Comparison of ENCODE assay signal across 11 mouse cellular contexts in the genomic region with DNA sequence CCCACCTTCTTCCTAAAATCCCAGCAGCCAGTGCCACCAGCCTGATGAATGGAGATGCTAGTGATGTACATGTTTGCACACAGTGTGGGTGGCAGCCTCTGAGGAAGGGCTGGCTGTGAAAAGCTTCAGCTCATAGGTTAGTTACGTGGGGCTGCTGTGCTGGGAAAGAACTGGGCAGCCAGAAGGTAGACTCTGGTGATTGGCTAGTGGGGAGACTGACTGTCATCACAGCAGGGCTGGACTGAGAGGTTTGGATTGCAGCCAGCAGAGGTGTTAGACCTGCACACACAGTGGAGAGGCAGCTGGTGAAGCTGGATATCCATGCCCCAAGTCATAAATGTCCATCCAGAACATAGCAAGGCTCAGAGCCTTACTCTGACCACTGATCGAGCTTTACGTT. TPM values are rescaled to one million over a fixed set of nuclear protein-coding genes. Genes with fewer than 3 reads are reported as not detected.
DNase-seq lines count a peak whose midpoint lies in the region; ATAC-seq and TF ChIP-seq lines count a peak whose summit lies in the region.
"Had no signal": no experiment of that assay in that cellular context is flagged by ENCODE, and none has a peak within 500 bp of the region (broad histone marks: within the 10 kb centered on the region; RNA-seq: fewer than 3 reads in every experiment).

No protein-coding gene starts in this region.

- TF ChIP-seq RAD21 in CH12.LX (IDR thresholded peaks at IDR 0.05; ENCODE audit: low read depth, low read length), result no peak

- no peaks in the 10 kb centered on the region for H3K9me3 ChIP-seq in forebrain, embryonic 15.5 days
- H3K9me3 ChIP-seq in forebrain, embryonic 16.5 days (ENCODE audit: control insufficient read depth, low read length), result no peaks in the 10 kb centered on the region
- no peaks in the 10 kb centered on the region for H3K9me3 ChIP-seq in CH12.LX (replicated peaks; ENCODE audit: low read length)

- H3K36me3 ChIP-seq in forebrain, embryonic 15.5 days, result no peaks in the 10 kb centered on the region
- H3K36me3 ChIP-seq in forebrain, embryonic 16.5 days (ENCODE audit: control insufficient read depth, insufficient read depth), result no peaks in the 10 kb centered on the region
- peaks cover 5 to 67% of the 10 kb centered on the region in 2 experiments for H3K36me3 ChIP-seq in CH12.LX (replicated peaks in 1 of 2; ENCODE audit: control insufficient read depth in 1 of 2, insufficient read depth in 1 of 2, low read length in 1 of 2)

- WGBS in forebrain, embryonic 15.5 days, result 65% methylated on average over 3 of the region's 3 CpGs
- 79% methylated on average over 3 of the region's 3 CpGs for WGBS in forebrain, embryonic 16.5 days

- TF ChIP-seq CTCF in layer of hippocampus, adult 2 months (conservative IDR thresholded peaks at IDR 0.05), result no peak
- TF ChIP-seq CTCF in CH12.LX (conservative IDR thresholded peaks at IDR 0.05 in 1 of 2, IDR thresholded peaks at IDR 0.05 in 1 of 2; ENCODE audit: low read depth in 2 of 2, low read length in 2 of 2), result no peak

- H3K4me2 ChIP-seq in forebrain, embryonic 15.5 days (replicated peaks), result no peak overlapping the region
- no peak overlapping the region for H3K4me2 ChIP-seq in forebrain, embryonic 16.5 days (ENCODE audit: low read length)
- no peak overlapping the region; the same call in 1 of the 2 replicates for H3K4me2 ChIP-seq in CH12.LX (ENCODE audit: insufficient read depth, low read depth, poor library complexity, severe bottlenecking)

- TF ChIP-seq EP300 in CH12.LX (IDR thresholded peaks at IDR 0.05; ENCODE audit: low read length), result no peak

- no peaks in the 10 kb centered on the region for H3K27me3 ChIP-seq in forebrain, embryonic 15.5 days
- H3K27me3 ChIP-seq in forebrain, embryonic 16.5 days (replicated peaks; ENCODE audit: control insufficient read depth, insufficient read depth, low read length), result no peaks in the 10 kb centered on the region
- H3K27me3 ChIP-seq in CH12.LX (replicated peaks), result no peaks in the 10 kb centered on the region

- H3K4me1 ChIP-seq in forebrain, embryonic 15.5 days, result peaks cover 34% of the 10 kb centered on the region
- H3K4me1 ChIP-seq in forebrain, embryonic 16.5 days (replicated peaks; ENCODE audit: control insufficient read depth, insufficient read depth, low read length), result peaks cover 16% of the 10 kb centered on the region
- H3K4me1 ChIP-seq in CH12.LX (ENCODE audit: control insufficient read depth in 1 of 2, insufficient read depth in 2 of 2), result peaks cover 59 to 98% of the 10 kb centered on the region in 2 experiments

- no peak for DNase-seq in layer of hippocampus, adult 2 months (ENCODE audit: low spot score in 2 of 2)
- no peak for DNase-seq in layer of hippocampus, adult 9-10 months (ENCODE audit: low spot score)
- no peak for DNase-seq in CH12.LX (ENCODE audit: extremely low read depth)
- DNase-seq in heart, postnatal 4 days, result peak; percentile 52
- DNase-seq in thymus, adult 18-20 months, result no peak
- DNase-seq: B cell, adult 2 months; kidney, adult 18-20 months; lung, adult 2 months had no signal

- no peak overlapping the region for H3K4me3 ChIP-seq in forebrain, embryonic 15.5 days
- no peak overlapping the region for H3K4me3 ChIP-seq in forebrain, embryonic 16.5 days (replicated peaks; ENCODE audit: low read length)
- H3K4me3 ChIP-seq in layer of hippocampus, adult 2 months, result no peak overlapping the region
- H3K4me3 ChIP-seq in CH12.LX (replicated peaks in 1 of 3; ENCODE audit: low read depth in 2 of 3, low read length in 2 of 3, poor library complexity in 1 of 3), result no peak overlapping the region

- dilution Hi-C loops in CH12.LX (cut with MboI; ENCODE audit: extremely low pct_ligation_motif_present, extremely low pct_unique_long_range_greater_than_20kb, low sequenced_read_pairs), result no loop called here

- ATAC-seq in forebrain, embryonic 15.5 days (replicated peaks), result 0 out of 2 replicates have a peak, but pooled peaks have one; percentile 16
- no peak for ATAC-seq in forebrain, embryonic 16.5 days
- ATAC-seq in inflammation-experienced regulatory T-cells, adult 6 months, result no peak

- no peak overlapping the region for H3K27ac ChIP-seq in forebrain, embryonic 15.5 days (replicated peaks)
- no peak overlapping the region for H3K27ac ChIP-seq in forebrain, embryonic 16.5 days (ENCODE audit: low read length)
- H3K27ac ChIP-seq in layer of hippocampus, adult 2 months, result peak overlapping the region; percentile 46; the same call in 1 of the 2 replicates
- H3K27ac ChIP-seq in CH12.LX (ENCODE audit: insufficient read depth, low read depth), result peak overlapping the region; percentile 98

- in situ Hi-C loops in CH12.LX (cut with MboI; ENCODE audit: low pct_ligation_motif_present, low pct_unique_long_range_greater_than_20kb, low sequenced_read_pairs), result no loop called here

- no peak overlapping the region for H3K9ac ChIP-seq in forebrain, embryonic 15.5 days (replicated peaks)
- no peak overlapping the region for H3K9ac ChIP-seq in forebrain, embryonic 16.5 days (replicated peaks; ENCODE audit: low read depth, low read length)
- H3K9ac ChIP-seq in CH12.LX (ENCODE audit: insufficient read depth, low read depth), result 0 out of 2 replicates have a peak overlapping the region, but pooled peaks have one; percentile 41

- no peak for TF ChIP-seq POLR2A in CH12.LX (IDR thresholded peaks at IDR 0.05; ENCODE audit: low read depth, low read length)

- peaks cover 90% of the 10 kb centered on the region for H3K79me2 ChIP-seq in CH12.LX (replicated peaks; ENCODE audit: control insufficient read depth, extremely low read depth, insufficient read depth, poor library complexity, severe bottlenecking)

TF ChIP-seq in CH12.LX, 34 proteins besides CTCF, POLR2A, EP300 and RAD21:
- TF ChIP-seq USF1 (IDR thresholded peaks at IDR 0.05; ENCODE audit: low read depth, low read length), result no peak
- no peak for TF ChIP-seq RCOR1 (conservative IDR thresholded peaks at IDR 0.05; ENCODE audit: low read depth, low read length)
- no peak for TF ChIP-seq ETS1 (conservative IDR thresholded peaks at IDR 0.05; ENCODE audit: low read depth, low read length)
- TF ChIP-seq ZC3H11A (IDR thresholded peaks at IDR 0.05; ENCODE audit: low read depth, low read length), result no peak
- TF ChIP-seq IRF4 (IDR thresholded peaks at IDR 0.05; ENCODE audit: low read depth, low read length), result no peak

RNA-seq across cellular contexts. Expression of a gene that starts 27.1 kb away (rescaled TPM):
- 22.3 and 27.0 TPM in 2 replicates for polyA plus RNA-seq in forebrain, embryonic 15.5 days (2015; fragmentation: Nextera tagmentation; extraction: Ambion mirVana)
- 22.0 and 22.5 TPM in 2 replicates for polyA plus RNA-seq in forebrain, embryonic 16.5 days (2015; fragmentation: Nextera tagmentation; extraction: Ambion mirVana)
- 10 to 100 TPM; 91.3 to 94.9 TPM for total RNA-seq in layer of hippocampus, adult 2 months (2021)
- 149 and 185 TPM in 2 replicates for total RNA-seq in CH12.LX (2012; rRNA removed)
- total RNA-seq in CH12.LX (2014; rRNA removed), result 84.0 and 86.5 TPM in 2 replicates
- polyA plus RNA-seq in CH12.LX (2012; ENCODE audit: insufficient read length, low read depth), result 143 and 170 TPM in 2 replicates
- 10 to 100 TPM; 96.3 to 98.4 TPM for total RNA-seq in heart, postnatal 4 days (2021)
- 10 to 100 TPM; 26.4 to 37.9 (median 29.7) TPM for polyA plus RNA-seq in inflammation-experienced regulatory T-cells, adult 6 months (2017; shearing (Covaris generic))

Comparison
In these comparisons a context has a peak if more than half of its experiments do, and no peak if none do; other contexts are left out.
1. H3K27ac ChIP-seq: peak in layer of hippocampus, adult 2 months (single experiment) and CH12.LX (single experiment); none in forebrain, embryonic 15.5 days (single experiment) and forebrain, embryonic 16.5 days (single experiment).